Mouse (Mus musculus): ENCODE data around the gene Ldb2.

DNA sequence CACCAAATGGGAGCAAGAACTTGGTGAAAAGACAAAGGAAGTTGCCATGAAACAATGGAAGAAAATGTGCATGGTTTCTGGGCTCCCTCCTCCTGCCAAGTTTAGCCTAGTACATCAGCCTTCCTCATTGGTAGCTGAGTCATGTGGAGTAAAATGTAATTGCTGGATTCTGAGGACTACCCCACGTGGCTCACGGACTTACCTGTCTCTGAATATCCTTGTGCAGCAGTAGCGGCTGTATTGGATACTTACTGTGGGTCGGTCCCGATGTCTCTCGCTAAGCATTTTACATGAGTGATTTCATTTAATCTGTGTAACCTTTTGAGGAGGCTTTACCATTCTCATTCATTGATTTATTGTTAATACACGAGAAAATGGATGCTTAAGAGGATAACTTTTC, 183.8 kb downstream of the Ldb2 start:
- no peak for TF ChIP-seq CTCF (IDR thresholded peaks at IDR 0.05; ENCODE audit: low read depth, low read length)
- no peak for TF ChIP-seq TAL1 (conservative IDR thresholded peaks at IDR 0.05; ENCODE audit: low read depth, low read length)
- TF ChIP-seq GATA1 (IDR thresholded peaks at IDR 0.05; ENCODE audit: borderline replicate concordance, low read length) = no peak

Measured in G1E (cell line).